Mouse (Mus musculus) stomach, postnatal 0 days (tissue): ENCODE measurements around the gene Neto2. TPM values are rescaled to one million over a fixed set of nuclear protein-coding genes. Genes with fewer than 3 reads are reported as not detected.

Experiments used
- ATAC-seq: fragments of 200-750 bp; cut with Nextera tagmentation; 2 replicates; pipeline ENCODE4 v1.8.0; 2017; ENCODE audit not compliant: low FRiP score, low TSS enrichment
- DNase-seq: peaks from one replicate; pipeline ENCODE4 v3.0.0-alpha.2; 2016; ENCODE audit warnings: low spot score
- H3K27ac ChIP-seq: fragments of 300-500 bp; sonication (generic); replicated peaks from 2 replicates; pipeline ENCODE4 v1.5.1; 2014; ENCODE audit warnings: mild to moderate bottlenecking, control low read depth
- H3K27me3 ChIP-seq: fragments of 300-500 bp; sonication (generic); 2 replicates; pipeline ENCODE4 v1.6.1; 2014; ENCODE audit warnings: low read length; ENCODE audit not compliant: control insufficient read depth, insufficient read depth
- H3K36me3 ChIP-seq: fragments of 300-500 bp; sonication (generic); 2 replicates; pipeline ENCODE4 v1.6.1; 2014; ENCODE audit warnings: low read length, mixed read lengths; ENCODE audit not compliant: control insufficient read depth, insufficient read depth
- H3K4me1 ChIP-seq: fragments of 300-500 bp; sonication (generic); replicated peaks from 2 replicates; pipeline ENCODE4 v1.6.1; 2014; ENCODE audit warnings: antibody characterized with exemption; ENCODE audit not compliant: control insufficient read depth, insufficient read depth
- H3K4me2 ChIP-seq: fragments of 300-500 bp; sonication (generic); replicated peaks from 2 replicates; pipeline ENCODE4 v1.6.1; 2014; ENCODE audit warnings: low read depth, mild to moderate bottlenecking, control low read depth, moderate library complexity
- H3K4me3 ChIP-seq: fragments of 300-500 bp; sonication (generic); 2 replicates; pipeline ENCODE4 v1.5.1; 2014; ENCODE audit warnings: low read depth, low read length, control low read depth
- H3K9ac ChIP-seq: fragments of 300-500 bp; sonication (generic); 2 replicates; pipeline ENCODE4 v1.6.1; 2014; ENCODE audit warnings: mild to moderate bottlenecking, low read length, control low read depth, mixed read lengths
- H3K9me3 ChIP-seq: fragments of 300-500 bp; sonication (generic); 2 replicates; pipeline ENCODE4 v1.6.1; 2016; ENCODE audit warnings: low read length; ENCODE audit not compliant: control insufficient read depth
- CTCF ChIP-seq: IDR thresholded peaks from 2 replicates; pipeline ENCODE4 v1.5.1; 2016; ENCODE audit warnings: antibody characterized with exemption, low read depth, mild to moderate bottlenecking, moderate library complexity
- EP300 ChIP-seq: optimal IDR thresholded peaks from 2 replicates; pipeline ENCODE3; 2016; ENCODE audit warnings: antibody characterized with exemption
- WGBS: fragments of 180-500 bp; shearing (Covaris S2); extraction: QIAGEN DNeasy Blood & Tissue Kit; methylation state at CpG from one replicate; pipeline ENCODE4 v1.1.7; 2014; 5-methylcytosine and 5-hydroxymethylcytosine counted together
- polyA plus RNA-seq: library from polyadenylated mRNA; unstranded; fragments of >200 nt; fragmentation: Nextera tagmentation; extraction: Ambion mirVana; gene quantifications from 2 replicates; pipeline ENCODE4 v1.2.1, GENCODE M21; 2015

Gene Neto2
- polyA plus RNA-seq, 1 experiment from 2014 or later = 1.5 TPM

DNA sequence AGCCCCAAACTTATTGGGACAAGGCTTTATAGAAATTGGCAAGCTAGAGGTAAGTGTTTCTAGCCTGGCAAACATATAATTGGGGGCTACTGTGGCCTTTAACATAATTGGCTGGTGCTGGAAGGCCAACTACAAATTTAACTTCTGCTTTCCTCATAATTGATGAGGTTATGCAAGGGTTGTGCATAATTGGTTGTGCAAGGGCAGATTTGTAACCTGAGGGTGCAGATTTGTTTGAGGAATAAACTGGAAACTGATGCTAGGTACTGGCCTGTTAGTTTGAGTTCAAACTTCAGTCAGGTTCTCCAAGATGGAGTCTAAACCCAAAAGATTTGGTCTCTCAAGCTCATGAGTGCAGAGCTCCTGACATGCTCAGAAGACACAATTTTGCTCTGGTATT, 92.9 kb downstream of the Neto2 start:
- H3K4me2 ChIP-seq = no peak overlapping the region
- H3K36me3 ChIP-seq = no peaks in the 10 kb centered on the region
- H3K4me1 ChIP-seq = no peaks in the 10 kb centered on the region
- no peak overlapping the region for H3K9ac ChIP-seq
- H3K4me3 ChIP-seq = no peak overlapping the region
- ATAC-seq (no peak), DNase-seq (no peak)
- no peaks in the 10 kb centered on the region for H3K27me3 ChIP-seq
- H3K27ac ChIP-seq = no peak overlapping the region
- no peaks in the 10 kb centered on the region for H3K9me3 ChIP-seq
- TF ChIP-seq CTCF (no peak), EP300 (no peak)

DNA sequence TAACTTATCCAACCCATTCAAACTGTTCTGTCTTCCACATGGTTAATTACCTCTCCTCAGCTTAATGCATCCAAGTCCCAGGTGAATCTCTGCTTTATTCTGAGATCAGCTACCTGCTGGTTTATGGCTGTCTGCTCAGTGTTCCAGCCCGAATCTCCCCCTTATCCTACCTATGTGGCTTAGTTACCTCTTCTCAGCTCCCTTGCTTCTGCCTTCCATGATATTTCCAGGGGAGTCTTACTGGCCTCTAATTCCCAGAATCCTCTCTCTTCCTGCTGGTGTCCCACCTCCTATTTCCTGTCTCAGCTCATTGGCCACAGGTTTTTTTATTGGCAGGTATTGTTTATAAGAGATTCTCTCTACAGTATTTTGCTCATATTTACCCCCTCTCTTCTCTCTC, 93.8 kb downstream of the Neto2 start:
- H3K4me3 ChIP-seq = no peak overlapping the region
- DNase-seq (no peak), ATAC-seq (no peak)
- H3K4me2 ChIP-seq = no peak overlapping the region
- no peaks in the 10 kb centered on the region for H3K4me1 ChIP-seq
- H3K27me3 ChIP-seq = no peaks in the 10 kb centered on the region
- H3K9ac ChIP-seq = no peak overlapping the region
- no peaks in the 10 kb centered on the region for H3K36me3 ChIP-seq
- H3K9me3 ChIP-seq = no peaks in the 10 kb centered on the region
- 91% methylated on average over 1 of the region's 1 CpGs for WGBS
- H3K27ac ChIP-seq = no peak overlapping the region
- no peak for TF ChIP-seq EP300
- TF ChIP-seq CTCF = no peak

DNA sequence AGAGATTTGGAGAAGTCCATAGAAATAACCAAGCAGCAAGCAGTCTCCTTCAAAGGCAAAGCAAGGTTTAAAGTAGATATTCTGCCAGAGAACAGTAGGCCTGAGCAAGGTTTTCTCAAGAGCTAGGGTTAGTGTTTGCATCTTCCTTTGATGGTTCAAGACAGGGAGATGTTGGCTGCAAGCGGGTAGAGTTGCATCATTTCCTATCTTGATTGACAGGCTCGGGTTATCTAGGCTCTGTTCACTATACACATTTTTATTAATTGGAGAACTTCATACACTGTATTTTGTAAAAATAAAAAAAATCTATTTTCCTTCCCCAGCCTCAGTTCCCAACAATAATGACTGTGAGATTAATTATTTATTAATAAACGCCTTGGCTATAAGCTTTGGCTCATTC, 94.2 kb downstream of the Neto2 start:
- Histone ChIP-seq H3K9ac (no peak overlapping the region), H3K36me3 (no peaks in the 10 kb centered on the region), H3K4me1 (no peaks in the 10 kb centered on the region), H3K4me2 (no peak overlapping the region), H3K27ac (no peak overlapping the region), H3K9me3 (no peaks in the 10 kb centered on the region), H3K27me3 (no peaks in the 10 kb centered on the region), H3K4me3 (no peak overlapping the region)
- no peak for TF ChIP-seq EP300
- no peak for DNase-seq
- WGBS = 83% methylated on average over 3 of the region's 3 CpGs
- no peak for ATAC-seq

DNA sequence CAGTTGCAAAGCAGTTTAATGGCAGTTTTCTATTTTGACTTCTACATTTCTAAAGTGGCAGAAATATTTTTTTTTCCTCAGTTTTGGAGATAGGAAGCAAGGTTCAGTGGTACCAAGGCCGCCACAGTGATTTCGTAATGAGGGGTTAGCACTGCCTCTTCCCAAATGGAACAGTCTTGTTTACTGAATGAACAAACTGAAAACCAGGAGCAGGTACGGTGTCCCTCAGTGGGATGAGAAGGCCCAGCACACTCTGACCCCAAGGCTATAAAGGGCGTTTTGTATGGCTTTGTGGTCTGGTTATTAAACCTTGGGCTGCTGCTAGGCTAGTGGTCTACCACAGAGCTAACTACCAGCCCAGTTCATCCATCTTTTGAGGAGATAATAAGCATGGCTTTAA, 96.5 kb downstream of the Neto2 start:
- Histone ChIP-seq H3K27ac (no peak overlapping the region), H3K9me3 (no peaks in the 10 kb centered on the region), H3K4me2 (no peak overlapping the region), H3K4me3 (no peak overlapping the region), H3K27me3 (no peaks in the 10 kb centered on the region), H3K4me1 (no peaks in the 10 kb centered on the region), H3K9ac (no peak overlapping the region), H3K36me3 (no peaks in the 10 kb centered on the region)
- no peak for ATAC-seq
- TF ChIP-seq EP300 = no peak
- DNase-seq = no peak
- 81% methylated on average over 4 of the region's 4 CpGs for WGBS

DNA sequence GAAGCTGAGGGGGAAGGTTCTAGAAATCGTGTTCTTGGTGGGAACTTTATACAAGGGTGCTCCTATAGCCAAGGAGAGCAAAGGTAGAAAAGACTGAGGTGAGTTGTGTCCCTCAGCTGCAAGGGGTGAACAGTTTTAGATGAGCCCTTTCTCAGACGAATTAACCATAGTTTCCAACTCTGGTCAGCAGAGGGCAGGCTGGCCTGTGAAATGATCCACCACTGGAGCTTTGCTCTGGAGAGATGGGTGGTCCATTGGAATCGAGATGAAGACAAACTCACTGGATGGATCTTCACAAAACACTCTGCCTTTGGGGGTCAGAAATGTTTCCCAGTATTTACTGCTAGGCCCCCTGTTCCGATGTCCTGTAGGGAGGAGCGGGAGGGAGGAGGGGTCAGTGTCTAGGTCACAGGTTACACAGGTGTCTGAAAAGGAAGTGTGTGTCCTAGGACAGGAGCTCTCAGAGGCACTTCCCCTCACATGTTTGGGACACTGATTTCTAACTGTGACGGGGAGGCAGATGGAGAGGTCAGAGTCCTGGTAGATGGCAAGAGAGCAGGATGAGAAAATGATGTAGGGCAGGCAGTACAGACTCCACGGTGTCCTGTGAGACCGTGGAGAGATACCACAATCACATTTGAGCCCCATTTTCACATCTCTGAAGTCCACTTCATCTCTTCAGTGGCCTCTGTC, 97.4 kb downstream of the Neto2 start:
- Histone ChIP-seq H3K36me3 (no peaks in the 10 kb centered on the region), H3K9me3 (no peaks in the 10 kb centered on the region), H3K4me2 (no peak overlapping the region), H3K27me3 (no peaks in the 10 kb centered on the region), H3K9ac (no peak overlapping the region), H3K27ac (no peak overlapping the region), H3K4me1 (no peaks in the 10 kb centered on the region), H3K4me3 (no peak overlapping the region)
- WGBS = 37% methylated on average over 8 of the region's 8 CpGs
- DNase-seq (peak; percentile 42), ATAC-seq (no peak)
- TF ChIP-seq CTCF (peak; percentile 80), EP300 (no peak)

DNA sequence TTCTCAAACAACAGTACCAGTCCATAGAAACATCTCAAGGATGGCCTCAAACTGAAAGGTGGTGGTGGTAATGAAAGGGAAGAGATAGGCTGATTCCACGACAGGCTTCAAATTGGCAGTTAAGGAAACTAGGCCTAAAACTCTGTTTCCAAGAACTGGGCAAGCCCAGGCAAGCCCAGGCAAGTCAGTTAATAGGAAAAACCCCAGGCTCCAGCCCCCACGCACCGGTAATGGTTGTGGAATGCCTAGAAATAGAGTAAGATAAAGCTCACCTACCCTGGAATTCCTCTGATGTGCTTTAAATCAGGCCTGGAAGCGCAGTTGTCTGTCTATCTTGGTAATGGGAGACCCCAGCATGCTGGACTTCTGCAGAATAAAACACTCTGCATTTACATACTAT, 98.0 kb downstream of the Neto2 start:
- 68% methylated on average over 4 of the region's 4 CpGs for WGBS
- no peaks in the 10 kb centered on the region for H3K27me3 ChIP-seq
- no peaks in the 10 kb centered on the region for H3K36me3 ChIP-seq
- no peak for ATAC-seq
- H3K9ac ChIP-seq = no peak overlapping the region
- no peak for TF ChIP-seq CTCF
- TF ChIP-seq EP300 = no peak
- H3K9me3 ChIP-seq = no peaks in the 10 kb centered on the region
- no peak overlapping the region for H3K4me3 ChIP-seq
- H3K4me1 ChIP-seq = no peaks in the 10 kb centered on the region
- H3K4me2 ChIP-seq = no peak overlapping the region
- no peak for DNase-seq
- no peak overlapping the region for H3K27ac ChIP-seq
